Mouse (Mus musculus) kidney, postnatal 14 days (tissue): ENCODE measurements around the gene Tmx4.
"Not testable (repeated sequence)": the region's sequence is repeated elsewhere in the genome, so short reads cannot be mapped to it uniquely, and the experiment has no call there.

Experiments used
- DNase-seq: peaks from one replicate; pipeline ENCODE4 v3.0.0; 2022; ENCODE audit warnings: mixed read lengths

The Tmx4 gene

GRCm38 (mm10) chr2:134643514-134644300 is at the start of gene Tmx4:
Gene Tmx4, minus strand, starts transcription at chr2:134644145.
- DNase-seq = peak; percentile 99

- no peak for DNase-seq
These were observed 48.2 kb upstream of the Tmx4 start for GRCm38 (mm10) chr2:134692125-134692524.

DNA sequence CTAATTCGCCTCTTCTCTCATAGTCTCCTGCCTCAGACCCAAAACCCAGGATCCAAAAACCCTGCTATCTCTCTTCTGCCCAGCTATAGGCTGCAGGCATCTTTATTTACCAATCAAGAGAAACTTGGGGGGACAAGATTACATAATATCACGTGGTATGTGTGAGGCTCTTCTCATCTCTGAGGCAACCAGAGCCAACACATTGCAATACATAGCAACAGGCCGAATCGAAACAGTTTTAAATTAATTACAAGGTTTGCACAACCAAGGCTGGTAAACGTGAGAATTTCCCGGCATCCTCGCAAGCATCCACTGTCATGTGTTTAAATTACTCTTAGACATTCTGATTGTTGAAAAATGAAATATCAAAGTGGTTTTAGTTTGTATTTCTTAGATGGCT is 47.1 kb upstream of the Tmx4 start:
- no peak for DNase-seq

- no peak for DNase-seq
These were observed 38.4 kb upstream of the Tmx4 start for GRCm38 (mm10) chr2:134682326-134682725.

- DNase-seq = peak; percentile 49
These were observed 37.5 kb upstream of the Tmx4 start for GRCm38 (mm10) chr2:134681271-134681961.

- DNase-seq = no peak
These were observed 35.6 kb upstream of the Tmx4 start for GRCm38 (mm10) chr2:134679567-134679966.

GRCm38 (mm10) chr2:134675465-134675864 is 31.5 kb upstream of the Tmx4 start:
- DNase-seq = no peak

GRCm38 (mm10) chr2:134673604-134674003 is 29.7 kb upstream of the Tmx4 start:
- peak; percentile 44 for DNase-seq

GRCm38 (mm10) chr2:134656477-134656876 is 12.5 kb upstream of the Tmx4 start:
- DNase-seq = no peak

DNA sequence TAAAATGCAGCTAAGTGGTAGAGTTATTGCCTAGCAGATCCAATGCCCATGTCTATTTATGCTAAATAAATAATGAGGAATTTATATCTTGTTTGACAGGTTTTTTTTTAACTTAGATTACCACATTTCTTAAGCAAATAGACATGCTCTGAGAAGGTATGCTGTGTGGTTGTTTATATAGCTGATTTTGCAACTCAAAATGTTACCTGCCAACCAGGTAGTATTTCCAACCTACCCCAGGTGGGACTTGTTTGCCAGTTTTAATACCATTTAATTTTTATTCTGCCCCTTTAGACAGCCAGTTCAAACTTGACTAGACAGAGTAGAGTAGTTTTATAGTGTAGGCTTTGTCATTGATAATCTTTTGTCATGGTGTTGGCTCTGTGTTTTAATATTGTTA is 10.7 kb upstream of the Tmx4 start:
- no peak for DNase-seq

DNA sequence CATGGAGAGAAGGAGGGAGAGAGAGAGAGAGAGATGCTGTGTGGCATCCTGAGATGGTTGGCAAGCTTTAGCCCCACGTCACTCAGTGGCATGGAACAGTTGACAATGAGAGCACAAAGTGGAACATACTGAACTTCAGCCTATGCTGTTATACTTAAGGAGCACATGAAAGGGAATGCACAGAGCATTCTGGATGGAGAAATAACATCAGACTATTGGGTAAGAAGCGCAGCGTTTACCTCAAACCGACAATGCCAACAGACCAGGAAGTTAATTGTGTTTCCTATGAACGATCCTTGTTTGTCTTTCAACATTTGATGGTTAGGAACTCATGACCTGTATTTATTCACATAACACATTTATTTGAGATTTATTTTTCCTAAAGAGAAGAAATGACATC is 8.8 kb upstream of the Tmx4 start:
- no peak for DNase-seq

DNA sequence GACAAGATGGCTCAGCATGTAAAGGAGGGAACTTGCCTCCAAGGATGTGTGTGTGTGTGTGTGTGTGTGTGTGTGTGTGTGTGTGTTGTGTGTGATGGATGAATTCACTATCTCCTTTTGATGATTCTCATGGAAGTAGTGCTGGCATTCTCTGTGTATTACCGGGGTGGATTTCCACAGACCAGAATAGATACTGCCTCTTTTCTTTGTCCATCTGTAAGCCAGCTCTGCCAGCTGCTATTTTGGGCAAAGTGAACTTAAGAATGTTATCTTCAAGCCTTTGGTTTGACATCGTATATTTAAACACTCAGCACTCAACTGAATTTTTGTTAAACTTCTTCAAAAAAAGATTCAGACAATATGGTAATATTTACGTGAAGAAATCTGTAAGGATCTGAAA is 5.1 kb upstream of the Tmx4 start:
- DNase-seq = no peak

- no peak for DNase-seq
These were observed 1.8 kb upstream of the Tmx4 start for GRCm38 (mm10) chr2:134645752-134646151.

DNA sequence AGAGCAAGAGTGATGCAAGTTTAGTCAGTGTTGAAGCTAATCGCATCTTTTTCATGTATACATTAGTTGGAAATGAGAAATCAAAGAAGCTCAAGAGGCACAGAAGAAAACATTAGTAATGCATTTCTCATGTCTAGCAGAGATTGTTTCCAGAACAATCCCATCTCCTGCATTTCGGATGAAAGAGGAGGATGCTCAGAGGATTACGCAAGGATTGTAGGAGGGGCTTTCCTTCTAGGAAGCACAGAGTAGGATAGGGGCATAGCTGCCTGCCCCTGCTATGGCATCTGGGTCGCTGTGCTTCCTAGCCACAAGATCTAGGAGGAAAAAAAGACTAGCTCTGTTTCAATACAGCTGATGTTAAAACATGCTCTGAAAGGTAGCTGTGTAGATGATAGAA is 1.2 kb upstream of the Tmx4 start:
- DNase-seq = no peak

DNA sequence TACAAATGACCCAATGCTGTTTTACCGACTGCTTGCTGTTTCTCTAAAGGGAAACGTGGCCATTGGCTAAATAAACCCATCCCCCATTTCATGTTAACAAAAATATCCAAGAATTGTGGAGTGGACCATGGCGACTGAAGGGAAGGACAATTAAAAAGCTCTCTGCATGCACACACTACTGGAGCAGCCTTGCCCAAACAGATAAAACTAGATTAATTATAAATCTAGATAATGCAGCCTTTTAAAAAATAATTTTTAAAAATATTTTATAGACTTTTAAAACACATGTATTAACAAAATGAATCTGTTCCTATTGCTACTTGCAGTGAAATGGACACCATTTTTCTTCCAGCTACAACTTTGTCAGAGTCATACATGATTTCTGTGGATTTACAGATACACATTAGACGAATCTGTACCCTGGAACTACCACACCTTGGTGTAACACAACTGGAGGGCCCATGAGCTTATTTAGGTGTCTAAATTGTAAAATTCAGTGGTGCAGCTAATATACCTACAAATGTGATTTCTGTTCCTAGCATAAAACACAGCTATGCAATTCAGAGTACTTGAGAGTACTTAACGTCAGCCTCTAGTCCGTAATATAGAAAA is 462 bp upstream of the Tmx4 start:
- DNase-seq = no peak

DNA sequence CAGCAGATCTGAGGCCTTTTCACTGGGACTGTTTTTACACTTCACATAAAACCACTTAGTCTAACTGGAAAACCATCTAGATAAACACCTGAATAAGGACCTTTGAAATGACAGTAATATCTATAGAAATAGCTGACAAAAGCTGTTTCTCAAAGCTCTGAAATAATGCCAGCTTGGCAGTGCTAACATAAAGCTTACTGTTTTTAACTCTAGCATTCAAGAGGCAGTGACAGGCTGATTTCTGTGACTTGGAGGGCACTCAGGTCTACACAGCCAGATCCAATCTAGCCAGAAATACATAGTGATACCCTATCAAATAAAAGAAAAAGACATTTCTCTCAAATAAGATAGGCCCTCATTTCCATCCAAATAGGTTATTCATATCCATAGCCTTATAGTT is 1.6 kb downstream of the Tmx4 start:
- DNase-seq = no peak

GRCm38 (mm10) chr2:134641372-134641771 is 2.6 kb downstream of the Tmx4 start:
- no peak for DNase-seq

DNA sequence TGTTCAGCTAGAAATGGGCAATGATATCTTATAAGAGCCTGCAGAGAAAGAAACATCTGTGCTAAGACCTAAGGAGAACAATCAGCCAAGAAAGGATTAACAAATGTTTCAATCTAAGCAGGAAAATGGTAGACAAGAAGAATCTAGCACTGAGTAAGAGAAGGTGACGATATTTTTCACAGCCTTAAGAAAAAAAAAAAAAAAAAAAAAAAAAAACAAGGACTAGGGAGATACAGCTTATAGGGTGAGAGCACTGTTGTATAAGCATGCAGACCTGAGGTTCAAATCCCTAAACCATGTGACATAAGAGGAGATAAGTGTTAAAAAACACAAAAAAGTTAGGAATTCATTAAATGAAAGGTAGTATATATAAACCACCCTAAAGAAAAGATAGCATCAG is 3.5 kb downstream of the Tmx4 start:
- no peak for DNase-seq

- DNase-seq = not testable (repeated sequence)
These were observed 15.4 kb downstream of the Tmx4 start for GRCm38 (mm10) chr2:134628541-134628940.

GRCm38 (mm10) chr2:134604935-134605334 is 39.0 kb downstream of the Tmx4 start:
- DNase-seq = no peak

- no peak for DNase-seq
These were observed 52.8 kb downstream of the Tmx4 start for GRCm38 (mm10) chr2:134591081-134591694.

GRCm38 (mm10) chr2:134585243-134585642 is 58.7 kb downstream of the Tmx4 start:
- DNase-seq = no peak

- no peak for DNase-seq
These were observed 84.5 kb downstream of the Tmx4 start for GRCm38 (mm10) chr2:134559422-134559821.
